Comparison of ENCODE assay signal across 28 mouse cellular contexts in the genomic region with DNA sequence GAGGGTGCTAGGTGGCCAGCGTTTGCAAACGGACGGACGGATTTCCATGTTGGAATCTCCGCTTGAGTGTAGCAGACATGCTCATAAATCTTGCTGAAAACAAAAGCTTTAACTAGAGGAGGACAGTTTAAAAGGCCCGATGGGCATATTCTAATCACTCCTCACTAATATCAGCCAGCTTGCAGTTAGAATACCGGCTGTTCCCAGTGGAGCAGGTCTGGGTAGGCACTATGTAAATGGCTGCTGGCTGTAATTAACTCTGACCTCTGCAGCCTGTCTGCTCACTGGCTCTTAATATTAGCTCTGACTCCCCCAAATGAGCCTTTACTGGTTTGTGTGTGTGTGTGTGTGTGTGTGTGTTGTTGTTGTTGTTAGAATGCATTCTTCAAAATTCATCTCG.
DNase-seq lines count a peak whose midpoint lies in the region; ATAC-seq and TF ChIP-seq lines count a peak whose summit lies in the region.
"Had no signal": no experiment of that assay in that cellular context is flagged by ENCODE, and none has a peak within 500 bp of the region (broad histone marks: within the 10 kb centered on the region; RNA-seq: fewer than 3 reads in every experiment).

No protein-coding gene starts in this region.

- no peak for TF ChIP-seq CTCF in kidney, postnatal 0 days (IDR thresholded peaks at IDR 0.05; ENCODE audit: low read depth)

- WGBS in kidney, postnatal 0 days: 20% methylated on average over 8 of the region's 8 CpGs
- WGBS in neural tube, embryonic 11.5 days: 28% methylated on average over 8 of the region's 8 CpGs
- 20% methylated on average over 8 of the region's 8 CpGs for WGBS in limb, embryonic 10.5 days

- ATAC-seq in kidney, postnatal 0 days (replicated peaks; ENCODE audit: low FRiP score, low read depth): no peak
- peak; percentile 58; the same call in 1 of the 2 replicates for ATAC-seq in neural tube, embryonic 11.5 days (ENCODE audit: insufficient read depth, low FRiP score, low TSS enrichment)
- ATAC-seq: activated CD4-positive, CD25-positive, alpha-beta regulatory T cell, adult 4 months; forebrain, embryonic 14.5 days; inflammation-experienced regulatory T-cells, adult 6 months had no signal

- H3K4me2 ChIP-seq in kidney, postnatal 0 days (ENCODE audit: low read length): no peak overlapping the region
- no peak overlapping the region for H3K4me2 ChIP-seq in neural tube, embryonic 11.5 days (ENCODE audit: low read depth)
- H3K4me2 ChIP-seq: embryonic facial prominence, embryonic 12.5 days; heart, embryonic 12.5 days had no signal

- H3K9ac ChIP-seq in kidney, postnatal 0 days (ENCODE audit: low read depth, low read length): no peak overlapping the region
- H3K9ac ChIP-seq in neural tube, embryonic 11.5 days (ENCODE audit: low read length): no peak overlapping the region
- H3K9ac ChIP-seq: embryonic facial prominence, embryonic 12.5 days; heart, embryonic 12.5 days; liver, embryonic 14.5 days had no signal

- no peak overlapping the region for H3K27ac ChIP-seq in kidney, postnatal 0 days
- H3K27ac ChIP-seq in neural tube, embryonic 11.5 days (ENCODE audit: low read depth, low read length): no peak overlapping the region
- peak overlapping the region; percentile 54 for H3K27ac ChIP-seq in limb, embryonic 10.5 days
- H3K27ac ChIP-seq: embryonic facial prominence, embryonic 12.5 days; liver, embryonic 14.5 days; macrophage had no signal

- H3K27me3 ChIP-seq in kidney, postnatal 0 days (ENCODE audit: insufficient read depth, low read length): no peaks in the 10 kb centered on the region
- peaks cover 11% of the 10 kb centered on the region; the same call in 1 of the 2 replicates for H3K27me3 ChIP-seq in neural tube, embryonic 11.5 days (ENCODE audit: control insufficient read depth, insufficient read depth, low read length)
- peaks cover 5% of the 10 kb centered on the region; the same call in 1 of the 2 replicates for H3K27me3 ChIP-seq in limb, embryonic 10.5 days (ENCODE audit: low read depth, poor library complexity, severe bottlenecking)

- no peak overlapping the region for H3K4me3 ChIP-seq in kidney, postnatal 0 days (replicated peaks; ENCODE audit: low read depth, low read length)
- no peak overlapping the region for H3K4me3 ChIP-seq in neural tube, embryonic 11.5 days (ENCODE audit: low read depth, low read length)
- no peak overlapping the region for H3K4me3 ChIP-seq in limb, embryonic 10.5 days
- H3K4me3 ChIP-seq: embryonic facial prominence, embryonic 12.5 days; heart, embryonic 12.5 days had no signal

- H3K36me3 ChIP-seq in kidney, postnatal 0 days (ENCODE audit: insufficient read depth, low read length): no peaks in the 10 kb centered on the region
- H3K36me3 ChIP-seq in neural tube, embryonic 11.5 days (ENCODE audit: control insufficient read depth, insufficient read depth, low read length): no peaks in the 10 kb centered on the region
- H3K36me3 ChIP-seq in limb, embryonic 10.5 days: no peaks in the 10 kb centered on the region
- H3K36me3 ChIP-seq: embryonic facial prominence, embryonic 12.5 days; heart, embryonic 12.5 days had no signal

- H3K4me1 ChIP-seq in kidney, postnatal 0 days (replicated peaks; ENCODE audit: insufficient read depth, low read length): no peaks in the 10 kb centered on the region; the same call in 1 of the 2 replicates
- peaks cover 22% of the 10 kb centered on the region for H3K4me1 ChIP-seq in neural tube, embryonic 11.5 days (ENCODE audit: control insufficient read depth, insufficient read depth, low read length)
- peaks cover 90% of the 10 kb centered on the region for H3K4me1 ChIP-seq in limb, embryonic 10.5 days
- H3K4me1 ChIP-seq: heart, embryonic 12.5 days had no signal

- H3K9me3 ChIP-seq in kidney, postnatal 0 days (replicated peaks; ENCODE audit: low read length): no peaks in the 10 kb centered on the region
- H3K9me3 ChIP-seq in neural tube, embryonic 11.5 days (ENCODE audit: control insufficient read depth, low read length): no peaks in the 10 kb centered on the region
- H3K9me3 ChIP-seq in limb, embryonic 10.5 days (replicated peaks): no peaks in the 10 kb centered on the region
- H3K9me3 ChIP-seq: embryonic facial prominence, embryonic 12.5 days; heart, embryonic 12.5 days had no signal

- peak; percentile 15 for DNase-seq in kidney, postnatal 0 days (ENCODE audit: low spot score)
- no peak for DNase-seq in kidney, adult 9 months
- DNase-seq in neural tube, embryonic 11.5 days (ENCODE audit: low spot score): no peak
- DNase-seq in neural tube, embryonic 10.5 days (ENCODE audit: extremely low spot score, low spot score): no peak
- DNase-seq in limb, embryonic 10.5 days (ENCODE audit: low spot score): no peak
- DNase-seq in MN1 (ENCODE audit: low spot score): no peak
- no peak for DNase-seq in B cell, adult 2 months
- DNase-seq: adrenal gland, adult 2 months; cerebellum, adult 8-10 months; cerebellum, postnatal 25 days; gastrocnemius, postnatal 25 days; heart, adult 18-20 months; heart, postnatal 4 days; kidney, adult 11 months; kidney, postnatal 10 days; liver; lung, adult 2 months; lung, postnatal 10 days; right cerebral cortex, postnatal 4 days; thymus, adult 2 months; thymus, postnatal 36 days had no signal
